Mouse (Mus musculus) left cerebral cortex, postnatal 14 days (tissue): ENCODE results near the gene Zfp658. TPM values are rescaled to one million over a fixed set of nuclear protein-coding genes. Genes with fewer than 3 reads are reported as not detected.

Experiments
- DNase-seq, 2 experiments: peaks; one replicate each; pipeline ENCODE4 v3.0.0; 2021 to 2022; ENCODE audit warnings: low spot score in 2 of 2, mixed read lengths in 1 of 2
- intact Hi-C: fragments of 180-260 bp; cut with DNase I; formaldehyde crosslinking; loops from one replicate; pipeline ENCODE4 v1.15.1; 2025
- total RNA-seq, 2 experiments: library from RNA; stranded (reverse); gene quantifications; 2 replicates each; pipeline ENCODE4 v1.2.3; 2021

Gene Zfp658
- total RNA-seq, 2 experiments from 2014 or later = 4.9 TPM

DNA sequence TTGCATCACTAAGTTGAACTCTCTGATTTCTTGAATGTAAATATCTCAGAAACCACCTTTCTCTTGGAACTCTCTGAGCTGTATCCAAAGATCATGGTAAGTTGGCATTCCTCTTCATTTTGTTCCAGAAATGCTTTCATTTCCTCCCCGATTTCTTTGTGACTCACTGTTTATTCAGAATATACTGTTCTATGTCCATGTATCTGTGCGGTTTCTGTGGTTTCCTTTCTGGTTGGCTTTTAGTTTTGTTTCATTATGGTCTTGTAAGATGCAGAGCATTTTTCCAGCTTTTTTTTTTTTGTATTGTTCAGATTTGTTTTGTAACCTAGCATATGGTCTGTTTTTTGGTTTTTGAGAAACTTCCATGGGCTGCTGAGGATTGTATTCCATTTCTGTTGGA lies 9.2 kb downstream of the Zfp658 start:
- DNase-seq = no peak
- intact Hi-C loops = no loop called here

DNA sequence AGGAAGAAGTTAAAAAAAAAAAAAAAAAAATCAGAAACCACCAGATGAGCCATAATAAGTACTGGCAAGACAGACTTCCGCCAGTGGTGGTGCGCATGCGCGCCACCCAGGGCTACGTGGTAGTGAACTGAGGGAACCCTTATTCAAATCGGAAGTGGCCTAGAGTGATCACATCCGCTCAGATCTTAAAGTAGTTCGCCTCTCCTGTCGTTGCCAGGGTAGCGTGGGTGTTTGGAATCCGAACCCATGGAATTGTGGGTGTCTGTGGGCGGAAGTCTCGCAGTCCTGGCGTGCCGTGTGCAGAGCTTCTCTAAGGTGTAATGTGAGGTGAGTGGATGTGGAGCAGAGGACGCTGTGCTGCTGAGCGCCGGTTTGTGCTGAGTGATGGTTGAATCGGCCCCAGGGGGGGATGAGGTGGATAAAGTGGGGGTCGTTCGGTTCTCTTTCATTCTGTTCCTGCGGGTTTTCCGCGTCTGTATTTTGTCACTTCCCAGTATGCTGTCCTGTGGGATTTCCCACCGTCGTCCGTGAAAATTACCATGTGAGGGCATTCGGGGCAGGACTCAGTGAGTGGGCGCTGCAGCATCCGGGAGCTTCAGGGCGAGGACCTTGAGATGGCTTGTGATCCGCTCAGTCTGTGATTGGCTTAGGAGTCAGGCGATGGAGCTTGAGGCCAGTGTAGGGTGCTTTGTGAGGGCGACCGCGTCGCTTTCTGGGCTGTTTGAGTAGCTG lies 17.6 kb downstream of the Zfp658 start, which contains the start of gene Zfp719:
Gene Zfp719 (plus strand): TSS at position 171 of the 732 bp plus-strand sequence.
- peak; percentile 95 to 98 for DNase-seq
- intact Hi-C loops = loop anchor here (2.0 to 10.0 kb wide), 2 partner anchors 17 to 265 kb away; partner anchors contain the start of genes Zfp658 and Zfp715

DNA sequence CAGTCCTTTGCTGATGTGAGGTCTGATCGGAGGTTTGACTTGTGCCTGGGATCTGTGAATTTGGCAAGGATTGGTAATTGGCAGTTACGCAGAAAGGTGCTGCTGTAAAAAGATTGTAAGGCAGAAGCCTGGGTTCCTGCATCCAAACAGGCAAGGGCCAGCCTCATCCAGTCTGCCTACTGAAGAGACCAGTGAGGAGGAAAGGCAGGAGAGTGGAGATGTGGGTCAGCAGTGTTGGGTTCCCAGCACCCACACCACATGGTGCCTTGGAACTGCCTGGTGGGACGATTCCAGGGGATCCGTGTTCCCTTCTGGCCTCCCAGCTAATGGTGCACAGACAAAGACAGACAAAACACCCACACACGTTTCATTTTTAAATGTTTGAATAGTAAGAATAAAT lies 18.5 kb downstream of the Zfp658 start:
- intact Hi-C loops = loop anchor here (10.0 kb wide), 1 partner anchor 266 kb away; the partner anchor contains the start of gene Zfp715
- DNase-seq = peak; percentile 31 to 33

DNA sequence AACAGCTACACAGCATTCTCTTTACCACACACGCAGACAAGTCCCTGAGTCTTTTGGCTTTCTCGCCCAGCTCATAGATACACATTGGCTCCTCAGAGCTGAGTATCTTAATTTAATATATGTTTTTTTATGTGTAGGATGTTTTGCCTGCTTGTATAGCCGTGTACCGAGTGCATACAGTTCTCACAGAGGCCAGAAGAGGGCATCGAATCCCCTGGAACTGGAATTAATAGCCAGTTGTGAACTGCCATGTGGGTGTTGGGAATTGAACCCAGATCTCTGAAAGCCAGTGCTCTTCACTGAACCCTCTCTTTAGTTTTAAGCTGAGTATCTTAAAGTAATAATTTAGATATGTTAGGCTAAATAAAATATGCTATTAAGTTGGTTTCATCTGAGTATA lies 22.7 kb downstream of the Zfp658 start:
- intact Hi-C loops = loop anchor here (5.0 to 10.0 kb wide), 2 partner anchors 93 to 270 kb away; partner anchors contain the start of gene Zfp715
- DNase-seq = no peak

GRCm38 (mm10) chr7:43601884-43602283 lies 39.8 kb downstream of the Zfp658 start:
- intact Hi-C loops = no loop called here
- DNase-seq = no peak

DNA sequence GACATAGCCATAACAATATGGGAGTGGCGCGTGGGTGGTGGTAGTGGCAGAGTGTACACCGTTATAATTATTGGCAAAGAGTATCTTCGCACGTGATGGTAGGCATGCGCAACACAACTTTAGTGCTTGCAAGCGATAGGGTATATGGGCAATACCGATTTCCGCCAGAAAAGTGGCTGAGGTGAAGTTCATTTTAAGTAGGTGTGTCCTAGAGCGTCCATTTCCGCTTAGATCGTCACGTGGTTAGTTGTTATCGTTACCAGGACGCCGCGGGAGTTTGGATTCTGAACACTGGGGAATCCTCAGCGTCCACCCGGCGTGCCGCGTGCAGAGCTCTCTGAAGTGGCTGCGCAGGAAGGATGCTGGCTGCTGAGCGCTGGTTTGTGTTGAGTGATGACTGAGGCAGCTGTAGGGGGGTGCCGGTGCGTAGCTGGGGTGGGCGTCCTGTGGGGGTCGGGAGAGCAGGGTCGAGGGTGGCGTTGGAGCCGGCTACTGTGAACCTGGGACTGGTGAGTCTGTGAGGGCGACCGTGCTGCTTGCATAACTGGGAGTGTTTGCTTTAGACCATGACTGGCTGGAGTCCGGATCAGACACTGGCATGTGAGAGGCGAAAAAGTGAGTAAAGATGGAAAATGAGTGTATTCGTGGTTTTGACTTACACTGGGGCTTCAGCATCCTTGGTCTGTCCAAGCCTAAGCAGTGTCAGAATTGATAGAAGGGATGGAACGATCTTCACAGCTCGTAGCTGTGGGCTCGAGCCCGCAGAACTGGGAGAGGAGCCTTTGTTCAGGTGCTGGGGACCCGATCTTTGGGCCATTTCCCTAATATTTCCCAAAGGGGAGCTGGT lies 45.1 kb downstream of the Zfp658 start, which contains the start of gene Zfp819:
Gene Zfp819 (plus strand): TSS at position 274 of the 847 bp plus-strand sequence.
- intact Hi-C loops = no loop called here
- DNase-seq = peak; percentile 77 to 79

DNA sequence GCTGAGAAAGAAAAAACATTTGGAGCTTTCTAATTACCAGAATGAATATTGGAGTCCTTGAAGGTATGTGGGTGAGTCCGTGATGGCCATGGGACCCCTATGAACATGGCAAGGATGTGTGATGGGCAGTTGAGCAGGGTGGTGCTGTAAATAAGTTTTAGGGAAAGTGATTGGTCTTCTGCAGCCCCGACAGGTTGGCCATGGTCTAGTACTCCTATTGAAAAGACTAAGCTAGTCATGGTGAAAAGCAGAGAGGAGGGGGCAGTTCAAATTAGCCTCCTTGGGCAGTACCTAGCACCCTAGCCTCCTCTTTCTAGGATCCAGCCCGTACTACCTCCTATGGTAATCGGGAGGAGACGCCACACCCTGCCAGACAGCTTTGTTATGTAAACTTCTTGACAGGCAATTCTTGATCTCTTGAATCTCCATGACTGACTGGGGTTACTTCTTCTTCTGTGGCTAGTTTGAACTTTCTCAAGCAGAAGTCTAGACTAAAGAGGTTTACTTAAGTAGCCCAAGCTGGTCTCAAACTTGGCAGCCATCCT lies 45.8 kb downstream of the Zfp658 start:
- DNase-seq = no peak
- intact Hi-C loops = no loop called here

DNA sequence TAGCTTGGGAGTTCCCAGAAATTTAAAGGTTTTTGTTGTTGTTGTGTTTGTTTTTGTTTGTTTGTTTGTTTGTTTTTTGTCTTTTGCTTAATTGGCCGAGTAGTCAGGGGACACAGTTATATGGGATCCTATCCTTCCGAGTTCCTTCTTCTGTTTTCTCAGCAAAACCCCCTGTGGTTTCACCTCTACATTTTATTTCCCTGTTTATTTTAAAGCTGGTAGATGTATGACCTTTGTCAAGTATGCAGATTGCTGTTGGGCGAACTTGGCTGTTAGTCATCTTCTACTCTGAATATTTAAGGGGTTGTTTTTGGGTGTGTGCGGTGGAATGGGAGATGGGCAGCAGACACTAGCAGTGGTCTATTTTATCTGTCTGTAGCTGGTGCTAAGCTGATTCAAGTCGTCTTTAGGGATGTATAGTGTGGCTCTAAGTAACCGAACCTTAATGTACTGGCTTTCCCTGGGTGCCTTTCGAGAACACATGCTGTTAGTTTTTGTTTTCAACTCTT lies 46.3 kb downstream of the Zfp658 start:
- intact Hi-C loops = no loop called here
- no peak for DNase-seq

DNA sequence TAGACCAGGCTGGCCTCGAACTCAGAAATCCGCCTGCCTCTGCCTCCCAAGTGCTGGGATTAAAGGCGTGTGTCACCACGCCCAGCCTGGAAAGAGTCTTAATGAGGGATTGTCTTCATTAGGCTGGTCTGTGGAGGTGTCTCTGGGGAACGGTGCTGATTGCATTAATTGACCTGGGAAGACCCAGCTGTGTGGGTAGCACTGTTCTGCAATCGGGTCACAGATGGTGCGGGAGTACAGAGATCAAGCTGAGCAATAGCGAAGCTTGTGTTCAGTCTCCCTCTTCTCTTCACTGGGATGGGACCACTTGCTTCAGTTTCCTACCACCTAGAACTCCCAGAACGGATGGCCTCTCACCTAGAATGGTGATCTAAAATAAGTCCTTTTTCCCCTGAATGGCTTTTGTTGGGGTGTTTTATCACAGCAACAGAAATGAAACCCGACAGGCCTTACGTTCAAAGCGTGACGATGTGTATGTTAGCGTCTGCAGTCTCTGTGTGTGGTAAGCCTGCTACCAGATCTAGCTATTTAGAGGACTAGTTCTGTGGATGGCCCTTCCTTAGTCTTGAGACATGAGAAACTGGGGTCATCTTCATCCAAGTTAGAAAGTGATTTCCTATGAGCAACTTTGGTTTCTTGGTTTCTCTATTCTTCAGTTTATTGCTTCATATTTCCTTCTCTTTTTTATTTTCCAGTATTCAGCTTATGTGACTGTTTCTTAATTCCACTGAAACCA lies 51.9 kb downstream of the Zfp658 start:
- intact Hi-C loops = no loop called here
- DNase-seq = no peak

- intact Hi-C loops = no loop called here
Observed at GRCm38 (mm10) chr7:43622927-43623326, 60.9 kb downstream of the Zfp658 start.

GRCm38 (mm10) chr7:43623819-43624218 lies 61.8 kb downstream of the Zfp658 start:
- intact Hi-C loops = no loop called here
- no peak for DNase-seq

More at GRCm38 (mm10) chr7:43622927-43623326, 60.9 kb downstream of the Zfp658 start:
- DNase-seq = no peak

Other genes with a start within 250 kb of the Zfp658 start
- gene Zfp715, start 249.0 kb upstream of the Zfp658 start, total RNA-seq = 10 to 100 TPM; 18.9 to 20.6 TPM
- gene Siglecf, start 210.9 kb upstream of the Zfp658 start, total RNA-seq = under 1 TPM; 0.44 to 0.59 TPM
- under 1 TPM in 1 of 2 experiments, not detected in 1; 0.42 TPM for gene Siglecg, start 154.1 kb upstream of the Zfp658 start, total RNA-seq
- gene Lim2, start 134.6 kb upstream of the Zfp658 start, total RNA-seq = not detected
- gene Nkg7, start 125.2 kb upstream of the Zfp658 start, total RNA-seq = not detected
- not detected for gene Cldnd2, start 121.5 kb upstream of the Zfp658 start, total RNA-seq
- 10 to 100 TPM; 51.9 to 52.6 TPM for gene Etfb, start 118.2 kb upstream of the Zfp658 start, total RNA-seq
- 1 to 10 TPM in 1 of 2 experiments, under 1 TPM in 1; 0.86 to 2.0 TPM for gene Gm45233, start 118.1 kb upstream of the Zfp658 start, total RNA-seq
- 1 to 10 TPM; 3.3 to 4.6 TPM for gene Vsig10l, start 99.1 kb upstream of the Zfp658 start, total RNA-seq
- gene Iglon5, start 72.2 kb upstream of the Zfp658 start, total RNA-seq = 10 to 100 TPM; 42.7 to 46.3 TPM
- not detected for gene 4931406B18Rik, start 56.3 kb upstream of the Zfp658 start, total RNA-seq
- gene Cd33, start 17.8 kb upstream of the Zfp658 start, total RNA-seq = 1 to 10 TPM; 5.7 to 6.1 TPM
- 10 to 100 TPM; 17.6 to 21.3 TPM for gene Zfp719, start 17.4 kb downstream of the Zfp658 start, total RNA-seq
- under 1 TPM; 0.17 to 0.20 TPM for gene Zfp819, start 44.9 kb downstream of the Zfp658 start, total RNA-seq
- gene Ceacam18, start 72.5 kb downstream of the Zfp658 start, total RNA-seq = under 1 TPM in 1 of 2 experiments, not detected in 1; 0.18 TPM
- gene Siglece, start 97.9 kb downstream of the Zfp658 start, total RNA-seq = 1 to 10 TPM; 1.2 to 1.5 TPM
- gene Ctu1, start 109.8 kb downstream of the Zfp658 start, total RNA-seq = 1 to 10 TPM; 8.2 to 8.9 TPM
- gene Klk14, start 128.2 kb downstream of the Zfp658 start, total RNA-seq = not detected
- not detected for gene Klk13, start 150.3 kb downstream of the Zfp658 start, total RNA-seq
- not detected for gene Klk12, start 206.6 kb downstream of the Zfp658 start, total RNA-seq
- not detected for gene Klk11, start 212.3 kb downstream of the Zfp658 start, total RNA-seq
- gene Klk10, start 218.8 kb downstream of the Zfp658 start, total RNA-seq = under 1 TPM in 1 of 2 experiments, not detected in 1; 0.40 TPM
- not detected for gene Klk9, start 229.6 kb downstream of the Zfp658 start, total RNA-seq
- gene Klk8, start 235.3 kb downstream of the Zfp658 start, total RNA-seq = 1 to 10 TPM; 3.3 to 5.5 TPM
- not detected for gene Klk7, start 249.0 kb downstream of the Zfp658 start, total RNA-seq